Mouse (Mus musculus) embryonic facial prominence, embryonic 12.5 days (tissue): ENCODE data around the gene Acox3. TPM values are rescaled to one million over a fixed set of nuclear protein-coding genes. Genes with fewer than 3 reads are reported as not detected.
"Not testable (repeated sequence)": the region's sequence is repeated elsewhere in the genome, so short reads cannot be mapped to it uniquely, and the experiment has no call there.

ENCODE experiments used
- ATAC-seq: fragments of 200-750 bp; cut with Nextera tagmentation; 2 replicates; pipeline ENCODE4 v1.8.0; 2017; ENCODE audit not compliant: insufficient number of reproducible peaks, insufficient read depth, low FRiP score, low TSS enrichment
- H3K27ac ChIP-seq: fragments of 300-500 bp; sonication (generic); 2 replicates; pipeline ENCODE4 v1.5.1; 2016; ENCODE audit warnings: mild to moderate bottlenecking
- H3K27me3 ChIP-seq: fragments of 300-500 bp; sonication (generic); 2 replicates; pipeline ENCODE4 v1.6.1; 2016; ENCODE audit warnings: mild to moderate bottlenecking, moderate library complexity
- H3K36me3 ChIP-seq: fragments of 300-500 bp; sonication (generic); 2 replicates; pipeline ENCODE4 v1.6.1; 2016; ENCODE audit warnings: mild to moderate bottlenecking
- H3K4me1 ChIP-seq: fragments of 300-500 bp; sonication (generic); 2 replicates; pipeline ENCODE4 v1.6.1; 2016
- H3K4me2 ChIP-seq: fragments of 300-500 bp; sonication (generic); replicated peaks from 2 replicates; pipeline ENCODE4 v1.6.1; 2016; ENCODE audit warnings: mild to moderate bottlenecking, moderate library complexity
- H3K4me3 ChIP-seq: fragments of 300-500 bp; sonication (generic); 2 replicates; pipeline ENCODE4 v1.5.1; 2016; ENCODE audit warnings: mild to moderate bottlenecking
- H3K9ac ChIP-seq: fragments of 300-500 bp; sonication (generic); 2 replicates; pipeline ENCODE4 v1.6.1; 2016; ENCODE audit warnings: mild to moderate bottlenecking, moderate library complexity
- H3K9me3 ChIP-seq: fragments of 300-500 bp; sonication (generic); 2 replicates; pipeline ENCODE4 v1.6.1; 2016; ENCODE audit warnings: mild to moderate bottlenecking, moderate library complexity
- WGBS: fragments of 180-500 bp; shearing (Covaris S2); methylation state at CpG from one replicate; pipeline ENCODE4 v1.1.7; 2016; 5-methylcytosine and 5-hydroxymethylcytosine counted together
- polyA plus RNA-seq: library from polyadenylated mRNA; unstranded; fragments of >200 nt; fragmentation: Nextera tagmentation; extraction: Ambion mirVana; gene quantifications from 2 replicates; pipeline ENCODE4 v1.2.1, GENCODE M21; 2016

Gene Acox3
- polyA plus RNA-seq, 1 experiment from 2014 or later: 12.5 TPM

- no peak overlapping the region for H3K27ac ChIP-seq
- no peak overlapping the region for H3K4me2 ChIP-seq
- WGBS: 66% methylated on average over 5 of the region's 5 CpGs
- no peak overlapping the region for H3K4me3 ChIP-seq
- no peak for ATAC-seq
- no peaks in the 10 kb centered on the region for H3K9me3 ChIP-seq
- H3K27me3 ChIP-seq: 0 out of 2 replicates have a peak, but pooled peaks cover 5% of the 10 kb centered on the region
- H3K36me3 ChIP-seq: no peaks in the 10 kb centered on the region
- peaks cover 11% of the 10 kb centered on the region for H3K4me1 ChIP-seq
- H3K9ac ChIP-seq: no peak overlapping the region
These were observed 3.5 kb upstream of the Acox3 start for GRCm38 (mm10) chr5:35579247-35579893.

DNA sequence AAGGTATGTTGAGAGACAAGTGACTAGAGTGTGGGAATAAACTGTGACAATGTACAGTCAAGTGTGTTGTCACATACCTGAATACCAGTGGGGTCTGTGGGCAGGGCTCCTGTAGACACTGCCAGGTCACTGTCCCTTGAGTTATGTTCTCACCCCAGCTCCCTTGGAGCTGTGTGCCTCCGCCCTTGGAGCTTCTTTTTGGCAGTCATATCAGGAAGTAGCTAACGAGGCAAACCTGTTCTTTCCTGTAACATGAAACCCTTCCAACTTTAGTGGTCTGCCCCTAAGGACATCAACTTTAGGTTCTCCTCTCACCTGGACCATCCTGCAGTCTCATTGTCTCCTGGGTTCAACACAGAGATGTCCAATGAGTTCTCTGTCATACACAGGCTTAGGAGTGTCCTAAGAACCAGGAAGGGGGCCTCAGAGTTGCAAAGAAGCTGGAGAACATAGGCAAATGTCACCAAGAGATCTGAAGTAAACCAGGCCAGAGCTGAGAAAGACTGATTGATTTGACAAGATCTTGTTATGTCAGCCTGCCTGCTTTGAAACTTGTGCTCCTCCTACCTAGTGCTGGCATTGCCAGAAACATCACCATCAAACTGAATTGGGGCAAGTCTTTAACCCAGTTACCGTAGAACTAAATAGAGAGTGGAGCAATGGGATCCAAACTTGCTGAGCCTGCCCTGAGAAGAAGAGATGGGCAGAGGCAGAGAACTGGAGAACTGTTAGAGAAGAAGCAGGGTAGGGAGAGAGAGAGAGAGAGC is 2.5 kb upstream of the Acox3 start:
- Histone ChIP-seq H3K9ac (no peak overlapping the region), H3K4me1 (peaks cover 10% of the 10 kb centered on the region), H3K27me3 (0 out of 2 replicates have a peak, but pooled peaks cover 5% of the 10 kb centered on the region), H3K9me3 (no peaks in the 10 kb centered on the region), H3K36me3 (no peaks in the 10 kb centered on the region), H3K4me3 (no peak overlapping the region), H3K27ac (no peak overlapping the region), H3K4me2 (no peak overlapping the region)
- WGBS: 45% methylated on average over 3 of the region's 3 CpGs
- no peak for ATAC-seq

DNA sequence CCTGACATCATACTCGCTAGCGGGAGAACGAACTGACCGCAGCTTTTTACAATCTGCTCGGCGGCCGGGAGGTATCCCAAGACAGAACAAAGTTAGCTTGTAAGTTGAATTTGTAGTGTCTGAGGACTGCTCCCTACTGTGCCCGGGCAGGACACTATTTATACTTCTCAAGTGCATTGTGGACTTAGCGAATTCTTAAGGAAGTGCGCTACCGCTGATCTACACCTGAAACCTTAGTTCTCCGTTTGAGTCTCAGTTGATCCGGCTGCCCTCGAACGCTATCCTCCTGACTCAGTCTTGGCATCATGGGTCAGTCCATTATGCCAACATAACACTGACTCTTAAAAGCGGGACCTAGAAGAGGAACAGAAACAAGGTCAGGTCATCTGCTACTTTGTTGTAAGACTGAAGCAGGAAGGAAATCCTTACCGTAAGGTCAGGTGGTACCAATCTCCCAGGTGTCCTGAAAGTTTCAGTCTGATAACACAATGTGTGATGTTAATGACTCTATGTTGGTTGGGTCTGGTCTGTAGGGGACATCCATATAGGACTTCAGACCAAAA is 462 bp downstream of the Acox3 start:
- Histone ChIP-seq H3K9ac (peak overlapping the region; percentile 57), H3K36me3 (peaks cover 5% of the 10 kb centered on the region), H3K27me3 (0 out of 2 replicates have a peak, but pooled peaks cover 5% of the 10 kb centered on the region), H3K27ac (0 out of 2 replicates have a peak overlapping the region, but pooled peaks have one; percentile 1), H3K9me3 (no peaks in the 10 kb centered on the region), H3K4me1 (peaks cover 10% of the 10 kb centered on the region), H3K4me3 (peak overlapping the region; percentile 53), H3K4me2 (peak overlapping the region; percentile 77)
- peak; percentile 9; the same call in 1 of the 2 replicates for ATAC-seq
- 4% methylated on average over 17 of the region's 17 CpGs for WGBS

DNA sequence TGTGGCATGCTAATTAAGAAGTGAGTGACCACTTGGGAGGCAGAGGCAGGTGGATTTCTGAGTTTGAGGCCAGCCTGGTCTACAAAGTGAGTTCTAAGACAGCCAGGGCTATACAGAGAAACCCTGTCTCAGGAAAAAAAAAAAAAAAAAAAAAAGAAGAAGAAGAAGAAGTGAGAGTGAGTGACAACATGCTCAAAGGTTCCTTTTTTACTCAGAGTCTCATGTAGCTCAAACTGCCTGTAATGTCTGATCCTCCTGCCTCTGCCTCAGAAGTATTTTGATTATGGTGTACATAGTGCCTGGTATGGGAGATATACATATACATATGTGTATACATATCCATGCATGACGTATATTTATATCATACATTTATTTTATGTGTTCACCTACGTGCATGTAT is 1.4 kb downstream of the Acox3 start:
- peaks cover 10% of the 10 kb centered on the region for H3K4me1 ChIP-seq
- not testable (repeated sequence) for H3K27ac ChIP-seq, H3K4me2 ChIP-seq, ATAC-seq, H3K9ac ChIP-seq, H3K27me3 ChIP-seq, H3K4me3 ChIP-seq, H3K9me3 ChIP-seq
- peaks cover 14% of the 10 kb centered on the region for H3K36me3 ChIP-seq
- WGBS: 90% methylated on average over 2 of the region's 2 CpGs

DNA sequence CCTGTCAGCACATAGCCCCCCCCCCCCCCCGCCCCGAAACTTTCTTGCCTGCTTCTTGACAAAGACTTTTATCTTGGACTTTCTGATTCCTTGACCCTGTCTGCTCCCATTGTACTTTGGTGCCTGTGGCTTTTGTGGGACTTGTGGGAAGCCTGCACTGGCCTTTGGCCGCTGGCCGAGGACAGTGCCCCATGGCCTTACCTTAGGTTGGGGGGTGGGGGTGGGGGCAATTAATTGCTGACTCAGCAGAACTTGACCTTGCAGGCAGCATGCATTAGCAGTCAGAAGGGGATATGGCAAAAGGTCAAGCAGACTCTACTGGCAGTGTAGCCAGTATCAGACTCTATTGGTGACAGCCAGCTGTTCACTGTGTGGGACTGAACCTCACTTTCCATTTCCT is 8.7 kb downstream of the Acox3 start:
- H3K4me2 ChIP-seq: no peak overlapping the region
- H3K4me3 ChIP-seq: no peak overlapping the region
- no peak for ATAC-seq
- no peak overlapping the region for H3K9ac ChIP-seq
- H3K9me3 ChIP-seq: no peaks in the 10 kb centered on the region
- peaks cover 47% of the 10 kb centered on the region for H3K36me3 ChIP-seq
- no peaks in the 10 kb centered on the region for H3K27me3 ChIP-seq
- no peak overlapping the region for H3K27ac ChIP-seq
- no peaks in the 10 kb centered on the region for H3K4me1 ChIP-seq
- 84% methylated on average over 4 of the region's 4 CpGs for WGBS

DNA sequence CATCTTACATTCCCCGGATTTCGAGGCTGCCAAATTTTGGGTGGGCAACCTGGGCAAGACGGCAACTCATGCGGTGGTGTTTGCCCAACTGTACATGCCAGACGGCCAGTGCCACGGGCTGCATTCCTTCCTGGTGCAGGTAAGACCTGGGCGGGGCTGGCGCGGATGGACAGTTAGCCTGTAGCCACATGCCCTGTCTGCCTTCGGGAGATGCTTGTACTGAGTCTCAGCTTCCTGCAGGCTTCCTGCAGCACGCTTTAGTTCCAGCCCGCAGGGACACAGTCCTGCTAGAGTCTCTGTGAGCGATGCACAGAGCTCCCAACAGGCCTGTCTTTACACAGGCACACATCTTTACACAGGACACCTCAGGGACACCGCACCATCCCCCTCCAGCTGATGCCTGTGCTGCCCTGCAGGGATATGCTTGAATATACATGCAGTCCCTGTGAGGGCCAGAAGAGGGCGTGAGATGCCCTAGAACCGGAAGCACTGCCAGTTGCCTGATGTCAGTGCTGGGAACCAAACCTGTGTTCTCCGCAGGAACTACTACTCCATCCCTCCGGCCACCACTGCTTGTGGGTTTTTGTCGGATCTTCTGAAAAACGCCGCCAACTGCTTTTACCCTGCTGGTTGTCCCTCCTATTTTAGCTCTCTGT is 9.4 kb downstream of the Acox3 start:
- Histone ChIP-seq H3K4me2 (no peak overlapping the region), H3K9me3 (no peaks in the 10 kb centered on the region), H3K4me3 (no peak overlapping the region), H3K36me3 (peaks cover 47% of the 10 kb centered on the region), H3K9ac (no peak overlapping the region), H3K27ac (no peak overlapping the region), H3K27me3 (no peaks in the 10 kb centered on the region), H3K4me1 (no peaks in the 10 kb centered on the region)
- 80% methylated on average over 21 of the region's 21 CpGs for WGBS
- no peak for ATAC-seq

GRCm38 (mm10) chr5:35592824-35593223 is 10.0 kb downstream of the Acox3 start:
- Histone ChIP-seq H3K4me1 (no peaks in the 10 kb centered on the region), H3K27ac (no peak overlapping the region), H3K4me3 (no peak overlapping the region), H3K9me3 (no peaks in the 10 kb centered on the region), H3K9ac (no peak overlapping the region), H3K4me2 (no peak overlapping the region), H3K27me3 (no peaks in the 10 kb centered on the region), H3K36me3 (peaks cover 49% of the 10 kb centered on the region)
- no peak for ATAC-seq
- 54% methylated on average over 4 of the region's 4 CpGs for WGBS

GRCm38 (mm10) chr5:35593272-35593671 is 10.4 kb downstream of the Acox3 start:
- no peak overlapping the region for H3K4me3 ChIP-seq
- no peak overlapping the region for H3K4me2 ChIP-seq
- 0 out of 2 replicates have a peak, but pooled peaks cover 3% of the 10 kb centered on the region for H3K9me3 ChIP-seq
- no peak overlapping the region for H3K9ac ChIP-seq
- H3K36me3 ChIP-seq: peaks cover 49% of the 10 kb centered on the region
- no peaks in the 10 kb centered on the region for H3K27me3 ChIP-seq
- H3K27ac ChIP-seq: no peak overlapping the region
- ATAC-seq: no peak
- 79% methylated on average over 6 of the region's 6 CpGs for WGBS
- no peaks in the 10 kb centered on the region for H3K4me1 ChIP-seq

GRCm38 (mm10) chr5:35594768-35595167 is 11.9 kb downstream of the Acox3 start:
- 0 out of 2 replicates have a peak, but pooled peaks cover 4% of the 10 kb centered on the region for H3K9me3 ChIP-seq
- H3K27ac ChIP-seq: no peak overlapping the region
- no peak overlapping the region for H3K4me3 ChIP-seq
- no peak overlapping the region for H3K4me2 ChIP-seq
- no peaks in the 10 kb centered on the region for H3K4me1 ChIP-seq
- H3K27me3 ChIP-seq: no peaks in the 10 kb centered on the region
- peaks cover 44% of the 10 kb centered on the region for H3K36me3 ChIP-seq
- no peak for ATAC-seq
- 93% methylated on average over 4 of the region's 4 CpGs for WGBS
- no peak overlapping the region for H3K9ac ChIP-seq

DNA sequence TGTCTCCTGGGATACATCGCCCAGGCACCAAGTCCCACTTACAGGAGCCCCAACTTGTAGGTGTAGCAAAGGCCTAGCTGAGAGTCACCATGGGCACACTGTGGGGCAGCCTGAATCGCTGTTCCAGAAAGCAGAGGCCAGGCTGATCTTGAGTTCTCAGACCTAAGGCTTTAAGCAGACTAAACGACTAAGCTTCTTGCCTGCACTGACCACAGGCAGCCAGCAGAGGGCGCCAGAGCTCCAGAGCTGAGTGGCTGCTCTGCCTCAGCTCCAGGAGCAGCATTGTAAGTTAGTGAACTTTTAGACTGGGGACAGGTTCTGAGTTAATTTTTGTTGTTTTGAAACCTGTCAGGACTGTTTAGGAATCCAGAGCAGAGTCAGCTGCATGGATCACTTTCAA is 12.9 kb downstream of the Acox3 start:
- H3K4me1 ChIP-seq: no peaks in the 10 kb centered on the region
- H3K4me2 ChIP-seq: no peak overlapping the region
- H3K27ac ChIP-seq: no peak overlapping the region
- H3K4me3 ChIP-seq: no peak overlapping the region
- 0 out of 2 replicates have a peak, but pooled peaks cover 4% of the 10 kb centered on the region for H3K9me3 ChIP-seq
- peaks cover 44% of the 10 kb centered on the region for H3K36me3 ChIP-seq
- 23% methylated on average over 4 of the region's 4 CpGs for WGBS
- H3K27me3 ChIP-seq: no peaks in the 10 kb centered on the region
- no peak overlapping the region for H3K9ac ChIP-seq
- no peak for ATAC-seq
